8 mouse cellular contexts compared by ENCODE assay signal in genomic region chr3:159495243-159495801, GRCm38 (mm10). TPM values are rescaled to one million over a fixed set of nuclear protein-coding genes. Genes with fewer than 3 reads are reported as not detected.
DNase-seq lines count a peak whose midpoint lies in the region; ATAC-seq and TF ChIP-seq lines count a peak whose summit lies in the region.

Depdc1a (plus strand) TSS chr3:159495433.

- H3K4me1 ChIP-seq in hindbrain, embryonic 13.5 days (replicated peaks) = peaks cover 10% of the 10 kb centered on the region

- CTCF ChIA-PET in Patski (lab: Charles Lee) = interaction anchor here (2.2 kb wide), 1 partner anchor 22 kb away, joined by 6 read pairs; no protein-coding TSS in a partner anchor

- H3K4me3 ChIP-seq in hindbrain, embryonic 13.5 days = peak within 1 kb of the TSS; percentile 57

- POLR2A ChIA-PET in Patski (lab: Charles Lee) = no interaction called here

- peak; percentile 100 for ATAC-seq in Patski
- peak; percentile 100 for ATAC-seq in hindbrain, embryonic 13.5 days (ENCODE audit: low FRiP score)

- H3K9me3 ChIP-seq in hindbrain, embryonic 13.5 days = no peaks in the 10 kb centered on the region

- peak; percentile 79 for DNase-seq in Patski (ENCODE audit: low read depth, low spot score)
- DNase-seq in cerebellum, postnatal 14 days = peak; percentile 92
- DNase-seq in frontal cortex, postnatal 14 days (ENCODE audit: low spot score in 2 of 2) = peak; percentile 82 to 89
- peak; percentile 65 to 84 for DNase-seq in layer of hippocampus, postnatal 25 days (ENCODE audit: extremely low spot score in 1 of 2, low spot score in 1 of 2)
- peak; percentile 91 for DNase-seq in lung, postnatal 25 days (ENCODE audit: low spot score)
- peak; percentile 92 for DNase-seq in retina, embryonic 14.5 days (ENCODE audit: low spot score)
- peak; percentile 94 for DNase-seq in thymus, postnatal 4 days

- no peaks in the 10 kb centered on the region for H3K27me3 ChIP-seq in Patski
- H3K27me3 ChIP-seq in hindbrain, embryonic 13.5 days = no peaks in the 10 kb centered on the region

- no peak within 1 kb of the TSS for H3K27ac ChIP-seq in hindbrain, embryonic 13.5 days

- in situ Hi-C loops in Patski (cut with MboI; ENCODE audit: low pct_unique_long_range_greater_than_20kb) = no loop called here

- H3K9ac ChIP-seq in hindbrain, embryonic 13.5 days = peak within 1 kb of the TSS; percentile 74

- H3K36me3 ChIP-seq in hindbrain, embryonic 13.5 days = no peaks in the 10 kb centered on the region

- H3K4me2 ChIP-seq in hindbrain, embryonic 13.5 days = peak within 1 kb of the TSS; percentile 65

- TF ChIP-seq CTCF in Patski (IDR thresholded peaks at IDR 0.05) = no peak

- under 1% methylated on average over 28 of the region's 28 CpGs for whole genome bisulfite sequencing in hindbrain, embryonic 13.5 days

RNA-seq across cellular contexts. Expression of gene Depdc1a, which starts in this region (rescaled TPM):
- polyA plus RNA-seq in Patski (2021) = 20.0 TPM
- polyA plus RNA-seq in hindbrain, embryonic 13.5 days (2015; fragmentation: Nextera tagmentation; extraction: Ambion mirVana) = 6.1 and 7.3 TPM in 2 replicates
- under 1 TPM in 1 of 2 experiments, not detected in 1; 0.27 TPM for total RNA-seq in layer of hippocampus, postnatal 25 days (2021)

Comparison
In these comparisons a context has a peak if more than half of its experiments do, and no peak if none do; other contexts are left out.
1. Peak in DNase-seq in layer of hippocampus, postnatal 25 days; RNA of the gene not detected or under 1 TPM.